Mouse (Mus musculus) midbrain, embryonic 11.5 days (tissue): ENCODE data around the gene Schip1. TPM values are rescaled to one million over a fixed set of nuclear protein-coding genes. Genes with fewer than 3 reads are reported as not detected.

Source experiments
- ATAC-seq: fragments of 200-750 bp; cut with Nextera tagmentation; 2 replicates; pipeline ENCODE4 v1.8.0; 2017; ENCODE audit warnings: moderate TSS enrichment, moderate library complexity; ENCODE audit not compliant: low FRiP score
- DNase-seq: peaks from one replicate; pipeline ENCODE4 v3.0.0; 2015; ENCODE audit warnings: low spot score; ENCODE audit errors: missing footprints
- H3K27ac ChIP-seq: fragments of 300-500 bp; sonication (generic); 2 replicates; pipeline ENCODE4 v1.5.1; 2014; ENCODE audit warnings: low read depth, low read length
- H3K27me3 ChIP-seq: fragments of 300-500 bp; sonication (generic); 2 replicates; pipeline ENCODE4 v1.6.1; 2014; ENCODE audit warnings: mild to moderate bottlenecking, low read length, moderate library complexity, mixed read lengths; ENCODE audit not compliant: control insufficient read depth, insufficient read depth
- H3K36me3 ChIP-seq: fragments of 300-500 bp; sonication (generic); 2 replicates; pipeline ENCODE4 v1.6.1; 2014; ENCODE audit warnings: mild to moderate bottlenecking, low read length, moderate library complexity, mixed read lengths; ENCODE audit not compliant: control insufficient read depth, insufficient read depth
- H3K4me1 ChIP-seq: fragments of 300-500 bp; sonication (generic); 2 replicates; pipeline ENCODE4 v1.6.1; 2014; ENCODE audit warnings: low read length; ENCODE audit not compliant: control insufficient read depth, insufficient read depth
- H3K4me2 ChIP-seq: fragments of 300-500 bp; sonication (generic); 2 replicates; pipeline ENCODE4 v1.6.1; 2014; ENCODE audit warnings: mild to moderate bottlenecking, moderate library complexity
- H3K4me3 ChIP-seq: fragments of 300-500 bp; sonication (generic); 2 replicates; pipeline ENCODE4 v1.5.1; 2014; ENCODE audit warnings: low read depth, low read length
- H3K9ac ChIP-seq: fragments of 300-500 bp; sonication (generic); 2 replicates; pipeline ENCODE4 v1.6.1; 2014; ENCODE audit warnings: low read length
- H3K9me3 ChIP-seq: fragments of 300-500 bp; sonication (generic); 2 replicates; pipeline ENCODE4 v1.6.1; 2016; ENCODE audit warnings: low read length; ENCODE audit not compliant: control insufficient read depth
- WGBS: fragments of 180-500 bp; shearing (Covaris S2); extraction: QIAGEN DNeasy Blood & Tissue Kit; methylation state at CpG from one replicate; pipeline ENCODE4 v1.1.7; 2014; 5-methylcytosine and 5-hydroxymethylcytosine counted together
- polyA plus RNA-seq: library from polyadenylated mRNA; unstranded; fragments of >200 nt; fragmentation: Nextera tagmentation; extraction: Ambion mirVana; gene quantifications from 2 replicates; pipeline ENCODE4 v1.2.1, GENCODE M21; 2014

Gene Schip1
- polyA plus RNA-seq, 1 experiment from 2014 or later: 83.1 TPM

DNA sequence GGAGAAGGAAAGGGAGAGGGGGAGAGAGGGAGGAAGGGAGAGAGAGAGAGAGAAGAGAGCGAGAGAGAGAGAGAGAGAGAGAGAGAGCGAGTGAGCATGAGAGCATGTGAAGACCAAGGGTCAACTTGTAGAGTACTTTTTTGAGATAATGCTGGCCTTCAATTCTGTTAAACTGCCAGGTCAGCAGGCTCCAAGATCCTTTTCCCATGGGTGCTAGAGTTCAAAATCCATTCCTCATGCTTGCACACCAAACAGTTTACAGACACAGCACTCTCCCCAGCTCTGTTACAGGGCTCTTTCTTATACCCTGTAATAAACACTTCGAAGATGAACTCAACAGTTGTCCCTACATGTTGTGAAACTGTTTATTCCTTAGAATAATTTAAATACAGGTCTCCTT lies 450.1 kb downstream of the Schip1 start:
- no peaks in the 10 kb centered on the region for H3K9me3 ChIP-seq
- peaks cover 5% of the 10 kb centered on the region for H3K4me1 ChIP-seq
- no peaks in the 10 kb centered on the region for H3K27me3 ChIP-seq
- DNase-seq (no peak), ATAC-seq (no peak)
- H3K4me3 ChIP-seq: no peak overlapping the region
- no peaks in the 10 kb centered on the region for H3K36me3 ChIP-seq
- no peak overlapping the region for H3K27ac ChIP-seq
- WGBS: 96% methylated on average over 3 of the region's 3 CpGs
- H3K4me2 ChIP-seq: no peak overlapping the region
- H3K9ac ChIP-seq: no peak overlapping the region

DNA sequence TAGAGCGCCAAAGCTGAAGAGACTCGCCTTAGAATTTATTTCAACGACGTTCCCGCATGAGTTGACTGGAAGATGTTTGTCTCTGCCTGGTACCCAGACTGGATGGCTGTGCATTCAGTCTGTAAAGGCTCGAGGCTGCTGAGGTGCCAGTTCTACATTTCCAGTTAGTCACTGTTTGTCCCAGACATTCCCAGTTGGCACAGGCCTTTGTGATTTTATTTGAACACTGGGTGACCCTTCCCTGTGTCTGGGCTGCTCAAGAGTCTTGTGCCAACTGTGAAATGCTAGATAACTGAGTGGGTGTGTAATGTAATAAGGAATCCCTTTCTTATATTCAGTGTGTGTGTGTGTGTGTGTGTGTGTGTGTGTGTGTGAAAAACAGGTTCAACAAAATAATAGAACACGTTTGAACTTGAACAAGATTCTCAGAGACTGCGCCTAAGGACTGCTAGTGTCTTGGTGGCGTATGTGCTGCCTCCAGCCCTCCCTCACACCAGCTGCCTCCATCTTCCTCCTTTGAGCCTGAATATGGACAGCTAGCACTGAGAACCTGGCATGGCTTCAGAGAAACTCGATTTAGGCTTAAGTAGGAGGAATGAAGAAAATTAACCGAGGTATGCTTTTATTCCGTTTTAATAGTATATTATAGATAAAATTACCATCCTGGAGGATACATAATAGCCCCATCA lies 451.9 kb downstream of the Schip1 start:
- DNase-seq (no peak), ATAC-seq (no peak)
- H3K27ac ChIP-seq: no peak overlapping the region
- H3K27me3 ChIP-seq: no peaks in the 10 kb centered on the region
- H3K9me3 ChIP-seq: no peaks in the 10 kb centered on the region
- H3K36me3 ChIP-seq: no peaks in the 10 kb centered on the region
- H3K4me3 ChIP-seq: no peak overlapping the region
- peaks cover 5% of the 10 kb centered on the region for H3K4me1 ChIP-seq
- WGBS: 90% methylated on average over 12 of the region's 12 CpGs
- no peak overlapping the region for H3K4me2 ChIP-seq
- no peak overlapping the region for H3K9ac ChIP-seq

DNA sequence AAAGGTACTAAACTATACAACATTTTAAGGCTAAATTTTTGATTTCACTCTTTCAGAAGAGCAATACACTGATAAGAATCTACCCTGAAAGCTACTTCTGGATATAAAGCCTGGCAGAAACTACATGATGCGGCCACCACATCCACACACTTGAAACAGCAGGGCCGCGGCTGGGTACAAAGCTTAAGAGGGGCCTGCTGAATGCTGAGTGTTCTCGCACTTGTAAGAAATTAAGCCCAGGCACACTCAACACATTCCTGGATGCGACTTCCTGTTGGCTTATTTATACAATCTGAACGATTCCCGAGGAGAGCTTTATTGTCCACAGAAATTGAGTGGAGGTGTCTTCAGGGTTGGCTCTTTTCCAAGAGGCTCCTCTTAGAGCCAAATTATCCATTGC lies 452.6 kb downstream of the Schip1 start:
- Histone ChIP-seq H3K4me1 (peaks cover 5% of the 10 kb centered on the region), H3K4me2 (no peak overlapping the region), H3K27ac (no peak overlapping the region), H3K4me3 (no peak overlapping the region), H3K9ac (no peak overlapping the region), H3K9me3 (no peaks in the 10 kb centered on the region), H3K36me3 (no peaks in the 10 kb centered on the region), H3K27me3 (no peaks in the 10 kb centered on the region)
- ATAC-seq: no peak
- no peak for DNase-seq
- WGBS: 80% methylated on average over 7 of the region's 7 CpGs

DNA sequence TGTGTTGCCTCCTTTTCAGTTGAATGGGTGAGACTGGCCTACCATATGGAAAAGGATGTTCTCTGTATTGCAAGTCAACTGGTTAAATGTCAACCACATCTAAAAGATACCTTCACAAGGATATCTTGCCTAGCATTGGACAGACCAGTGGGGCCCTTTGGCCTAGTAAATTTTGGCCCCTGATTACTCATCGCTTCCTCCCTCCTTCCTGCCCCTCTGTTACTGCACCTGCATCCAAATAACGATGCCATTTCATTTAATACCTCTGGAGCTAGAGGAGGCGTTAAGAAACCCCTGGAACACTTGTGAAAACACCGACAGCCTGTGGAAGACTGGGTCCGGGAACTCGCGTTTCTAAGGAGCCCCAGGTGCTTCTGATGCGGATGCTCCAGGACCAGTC lies 453.4 kb downstream of the Schip1 start:
- WGBS: 89% methylated on average over 8 of the region's 8 CpGs
- ATAC-seq: no peak

DNA sequence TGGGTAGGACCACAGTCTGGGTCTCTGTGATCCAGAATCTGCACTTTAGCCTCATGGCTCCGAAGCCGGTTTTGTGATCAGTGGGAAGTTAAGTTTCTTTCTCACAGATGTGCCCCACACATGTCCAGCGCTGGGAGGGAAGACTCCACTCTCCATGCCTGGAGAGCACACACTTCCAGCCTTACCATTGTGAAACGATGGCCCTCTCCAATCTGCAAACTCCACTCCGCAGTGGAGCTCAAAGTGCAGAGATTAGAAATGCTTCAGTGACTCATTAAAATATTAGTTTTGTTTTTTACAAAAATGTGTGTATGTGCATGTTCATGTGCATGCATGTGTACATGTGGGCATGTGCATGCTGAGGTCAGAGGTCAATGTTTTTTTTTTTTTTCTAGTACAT lies 454.0 kb downstream of the Schip1 start:
- H3K9ac ChIP-seq: no peak overlapping the region
- H3K4me2 ChIP-seq: no peak overlapping the region
- WGBS: 87% methylated on average over 5 of the region's 5 CpGs
- no peak overlapping the region for H3K27ac ChIP-seq
- no peaks in the 10 kb centered on the region for H3K9me3 ChIP-seq
- H3K4me1 ChIP-seq: peaks cover 4% of the 10 kb centered on the region
- ATAC-seq: no peak
- H3K27me3 ChIP-seq: no peaks in the 10 kb centered on the region
- H3K36me3 ChIP-seq: no peaks in the 10 kb centered on the region
- no peak overlapping the region for H3K4me3 ChIP-seq
- DNase-seq: no peak

More for the DNA sequence above, 453.4 kb downstream of the Schip1 start:
- Histone ChIP-seq H3K9ac (no peak overlapping the region), H3K36me3 (no peaks in the 10 kb centered on the region), H3K4me3 (no peak overlapping the region), H3K27me3 (no peaks in the 10 kb centered on the region), H3K9me3 (no peaks in the 10 kb centered on the region), H3K4me2 (no peak overlapping the region), H3K4me1 (peaks cover 5% of the 10 kb centered on the region), H3K27ac (no peak overlapping the region)
- no peak for DNase-seq

DNA sequence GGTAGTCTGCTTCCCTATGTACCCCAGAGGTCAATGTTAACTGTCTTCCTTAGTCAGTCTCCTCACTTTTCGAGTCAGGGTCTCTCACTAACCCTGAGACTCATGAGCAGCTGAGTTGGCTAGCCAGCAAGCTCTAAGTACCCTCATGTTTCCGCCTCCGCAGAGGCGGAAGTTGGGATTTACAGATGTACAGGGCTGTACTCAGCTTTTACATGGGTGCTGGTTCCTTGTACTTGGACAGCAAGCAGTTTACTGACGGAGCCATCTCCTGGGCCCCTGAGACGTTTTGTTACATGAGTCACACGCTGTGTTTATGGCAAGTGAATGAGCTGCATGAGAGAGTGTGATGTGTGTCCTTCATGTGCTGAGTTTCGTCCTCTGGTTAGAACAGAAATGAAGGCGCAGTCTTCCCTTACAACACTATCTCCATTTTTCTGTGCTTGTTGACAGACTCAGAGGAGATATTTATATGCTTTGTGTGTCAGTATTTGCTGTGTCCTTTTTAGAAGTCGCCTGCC lies 460.8 kb downstream of the Schip1 start:
- WGBS: 92% methylated on average over 10 of the region's 10 CpGs
- Histone ChIP-seq H3K4me1 (no peaks in the 10 kb centered on the region), H3K9ac (no peak overlapping the region), H3K9me3 (no peaks in the 10 kb centered on the region), H3K27me3 (no peaks in the 10 kb centered on the region), H3K36me3 (no peaks in the 10 kb centered on the region), H3K27ac (no peak overlapping the region), H3K4me2 (no peak overlapping the region), H3K4me3 (no peak overlapping the region)
- no peak for ATAC-seq
- no peak for DNase-seq

DNA sequence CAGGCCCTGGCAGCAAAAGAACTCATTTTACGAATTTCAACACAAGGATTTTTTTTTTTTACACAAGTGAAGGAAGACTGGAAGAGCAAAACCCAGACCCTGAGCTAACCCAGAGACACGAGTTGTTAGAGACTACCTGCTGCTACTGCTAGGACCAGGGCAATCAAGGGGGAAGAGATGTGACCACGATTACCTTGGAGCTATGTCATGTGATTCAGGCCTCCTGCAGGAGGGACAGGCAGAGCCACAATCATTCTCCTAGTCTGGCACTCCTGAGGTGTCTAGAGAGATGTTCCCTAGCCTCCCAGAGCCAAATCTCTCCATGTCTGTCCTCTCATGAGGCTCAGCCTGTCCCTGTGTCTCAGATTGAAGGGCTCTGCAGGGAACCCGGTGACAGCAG lies 461.8 kb downstream of the Schip1 start:
- ATAC-seq (no peak), DNase-seq (no peak)
- Histone ChIP-seq H3K4me3 (no peak overlapping the region), H3K27ac (no peak overlapping the region), H3K36me3 (no peaks in the 10 kb centered on the region), H3K9me3 (no peaks in the 10 kb centered on the region), H3K4me2 (no peak overlapping the region), H3K9ac (no peak overlapping the region), H3K4me1 (no peaks in the 10 kb centered on the region), H3K27me3 (no peaks in the 10 kb centered on the region)
- WGBS: 55% methylated on average over 4 of the region's 4 CpGs

DNA sequence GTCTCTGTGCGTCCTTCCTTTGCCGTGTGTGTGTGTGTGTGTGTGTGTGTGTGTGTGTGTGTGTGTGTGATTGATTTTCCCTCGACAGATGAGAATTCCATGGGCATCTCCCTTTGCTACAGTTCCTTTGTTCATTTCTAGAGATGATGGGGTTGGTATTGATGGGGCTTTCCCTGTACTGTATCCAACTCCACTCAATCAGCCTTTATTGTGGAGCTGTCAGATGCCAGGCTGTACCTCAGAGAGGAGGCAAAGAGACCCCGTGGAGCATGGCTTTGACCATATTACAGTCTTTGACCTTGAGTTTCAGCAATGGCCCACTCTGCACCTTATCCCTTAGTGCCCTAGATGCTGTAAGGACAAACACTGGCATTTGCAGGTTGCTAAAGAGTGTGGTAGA lies 462.6 kb downstream of the Schip1 start:
- Histone ChIP-seq H3K4me3 (no peak overlapping the region), H3K27me3 (no peaks in the 10 kb centered on the region), H3K4me2 (no peak overlapping the region), H3K27ac (no peak overlapping the region), H3K4me1 (no peaks in the 10 kb centered on the region), H3K36me3 (no peaks in the 10 kb centered on the region), H3K9ac (no peak overlapping the region), H3K9me3 (no peaks in the 10 kb centered on the region)
- ATAC-seq (no peak), DNase-seq (no peak)
- WGBS: 86% methylated on average over 4 of the region's 4 CpGs

DNA sequence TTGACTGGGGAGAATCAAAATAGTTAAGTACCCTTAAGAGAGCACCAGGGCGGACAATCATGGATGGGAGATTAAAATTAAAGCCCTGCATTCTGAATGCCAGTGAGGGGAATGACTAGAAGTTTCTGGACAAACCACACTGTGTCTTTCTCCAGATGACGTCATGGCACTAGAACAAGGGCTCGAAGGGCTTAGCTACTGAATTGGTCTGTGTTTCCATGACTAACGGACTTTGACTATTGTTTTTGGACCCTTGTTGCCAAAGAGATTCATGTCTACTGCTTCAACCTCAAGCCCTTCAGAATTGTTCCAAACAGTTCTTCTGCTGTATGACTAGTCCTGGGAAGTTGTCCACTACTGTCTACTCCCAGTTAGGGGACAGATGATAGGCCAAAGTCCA lies 467.3 kb downstream of the Schip1 start:
- Histone ChIP-seq H3K27me3 (no peaks in the 10 kb centered on the region), H3K4me1 (no peaks in the 10 kb centered on the region), H3K9ac (no peak overlapping the region), H3K4me2 (no peak overlapping the region), H3K9me3 (no peaks in the 10 kb centered on the region), H3K36me3 (no peaks in the 10 kb centered on the region), H3K4me3 (no peak overlapping the region), H3K27ac (no peak overlapping the region)
- ATAC-seq: no peak
- DNase-seq: no peak
- 87% methylated on average over 4 of the region's 4 CpGs for WGBS
